Mouse (Mus musculus) lung, postnatal 25 days (tissue): Measurements from ENCODE around the gene Csnka2ip.

Experiments
- DNase-seq: peaks from one replicate; pipeline ENCODE4 v3.0.0; 2022; ENCODE audit warnings: low spot score

Gene Csnka2ip

GRCm38 (mm10) chr16:64602308-64602707, at the start of gene Csnka2ip:
Gene Csnka2ip (minus strand): TSS chr16:64602408.
- no peak for DNase-seq

DNA sequence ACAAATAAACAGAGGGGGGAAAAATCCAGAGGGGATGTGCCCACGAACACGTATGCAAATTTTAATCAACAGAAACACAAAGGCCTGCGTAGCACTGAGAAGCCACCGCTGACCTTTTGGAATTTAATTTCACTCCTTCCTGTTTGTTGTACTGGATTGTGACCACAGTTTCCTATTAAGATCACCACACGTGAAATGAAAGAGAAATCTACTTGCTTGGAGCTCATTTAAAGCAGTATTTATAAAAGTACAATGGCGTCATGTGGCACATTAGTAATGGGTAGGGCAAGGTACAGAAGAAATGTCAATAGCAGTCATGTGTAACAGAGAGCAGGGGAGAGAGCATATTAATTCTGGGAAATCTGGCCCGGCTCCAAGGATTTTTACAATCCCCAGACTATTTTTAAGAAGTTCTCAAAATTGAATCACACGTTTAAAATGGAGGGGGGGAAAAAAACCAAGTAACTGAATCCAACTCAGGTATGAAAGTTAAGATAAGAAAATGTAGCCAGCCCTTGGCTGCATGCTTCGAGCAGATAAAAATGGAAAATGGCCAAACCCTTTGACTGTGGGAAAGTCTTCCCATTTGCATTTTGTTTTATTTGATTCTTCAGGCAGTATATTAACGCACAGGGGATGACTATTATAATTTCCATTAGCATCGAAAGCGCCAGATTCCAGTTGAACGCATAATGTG, 47.5 kb upstream of the Csnka2ip start:
- no peak for DNase-seq

DNA sequence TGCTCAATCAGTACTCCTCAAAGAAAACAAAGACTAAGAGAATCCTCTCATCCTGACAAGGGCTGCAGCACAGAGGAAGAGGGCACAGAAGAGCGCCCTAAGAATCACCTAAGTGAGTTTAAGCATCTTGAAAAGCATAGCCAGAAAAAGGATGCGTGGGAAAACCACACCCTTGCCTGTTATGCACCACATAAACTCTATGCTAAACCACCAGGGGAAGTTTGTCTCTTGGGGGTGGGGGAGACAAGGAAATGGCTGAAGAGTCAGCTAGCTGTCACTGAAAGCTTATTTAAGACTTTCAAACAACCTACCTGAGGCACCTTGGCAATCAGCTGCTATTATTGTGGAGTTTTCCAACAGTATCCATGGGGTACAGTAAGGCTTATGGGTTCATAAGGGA, 45.6 kb upstream of the Csnka2ip start:
- DNase-seq, result no peak

- no peak for DNase-seq
Measured at GRCm38 (mm10) chr16:64635110-64635509, 32.9 kb upstream of the Csnka2ip start.

DNA sequence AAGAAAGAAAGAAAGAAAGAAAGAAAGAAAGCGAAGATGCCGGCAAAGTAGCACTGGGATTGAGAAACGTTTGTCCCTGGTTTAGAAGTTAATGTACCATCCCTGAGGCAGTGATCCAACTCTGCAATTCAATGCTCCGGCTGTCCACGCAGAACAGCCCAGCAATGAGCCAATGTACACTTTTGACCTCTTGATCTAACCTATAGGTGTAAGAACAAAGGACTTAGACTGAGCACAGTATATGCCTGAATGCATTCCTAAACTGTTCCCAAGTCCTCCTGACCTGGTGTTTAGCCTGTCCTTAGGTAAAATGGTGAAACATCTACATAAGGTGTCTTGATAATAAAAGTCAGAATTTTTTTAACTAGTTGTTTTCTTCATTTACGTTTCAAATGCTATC, 17.9 kb upstream of the Csnka2ip start:
- DNase-seq, result no peak

DNA sequence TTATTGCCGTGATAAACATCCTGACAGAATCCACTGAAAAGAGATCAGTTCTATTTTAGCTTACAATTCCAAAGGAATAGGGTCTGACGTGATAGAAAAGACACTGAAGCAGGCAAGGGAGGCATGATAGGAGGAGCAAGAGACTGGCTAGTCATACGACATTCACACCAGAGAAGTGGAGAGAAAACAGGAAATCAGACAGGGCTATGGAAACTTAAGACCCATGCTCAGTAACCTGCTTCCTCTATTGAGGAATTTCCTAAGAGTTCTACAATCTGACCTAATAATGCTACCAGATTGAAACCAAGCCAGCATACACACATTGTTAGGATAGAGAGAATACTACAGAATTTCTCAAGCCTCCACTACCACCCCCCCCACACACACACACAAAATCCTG, 12.4 kb upstream of the Csnka2ip start:
- DNase-seq, result no peak

DNA sequence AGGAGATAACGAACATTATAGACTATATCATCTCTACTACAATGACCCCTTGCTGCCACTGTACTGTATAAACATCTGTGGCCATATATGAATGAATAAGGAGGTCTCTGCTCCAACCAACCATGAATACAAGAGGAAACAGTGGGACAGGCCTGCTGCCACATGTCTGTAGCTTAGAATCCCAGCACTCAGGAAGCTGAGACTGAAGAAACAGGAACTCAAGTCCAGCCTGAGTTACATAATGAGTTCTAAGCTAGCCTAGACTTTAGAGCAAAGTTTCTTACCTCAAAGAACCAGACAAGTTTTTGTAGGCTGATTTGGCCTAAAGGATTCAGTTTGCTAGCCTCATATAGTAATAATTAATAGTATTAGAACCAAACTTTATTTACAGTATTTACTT, 5.6 kb upstream of the Csnka2ip start:
- no peak for DNase-seq

DNA sequence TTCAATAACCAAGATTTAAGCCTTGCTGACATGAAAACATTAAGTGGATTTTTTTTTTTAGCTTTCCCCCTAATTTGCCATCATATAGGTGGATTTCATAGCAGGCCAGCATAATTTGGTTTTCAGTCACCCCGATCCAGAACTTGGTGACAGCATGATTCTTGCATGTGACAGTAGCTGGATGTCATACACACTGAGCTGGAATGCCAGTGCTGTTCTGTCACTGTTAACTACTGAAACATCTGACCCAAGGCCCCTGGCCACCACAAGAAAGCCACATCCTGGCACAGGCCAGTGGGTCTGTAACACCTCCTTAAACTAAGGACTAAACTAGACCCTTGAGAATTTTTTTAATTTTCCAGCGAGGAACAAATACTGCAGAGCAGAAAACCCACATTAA, 15.4 kb downstream of the Csnka2ip start:
- no peak for DNase-seq

GRCm38 (mm10) chr16:64586262-64586619, 16.0 kb downstream of the Csnka2ip start:
- DNase-seq, result no peak

DNA sequence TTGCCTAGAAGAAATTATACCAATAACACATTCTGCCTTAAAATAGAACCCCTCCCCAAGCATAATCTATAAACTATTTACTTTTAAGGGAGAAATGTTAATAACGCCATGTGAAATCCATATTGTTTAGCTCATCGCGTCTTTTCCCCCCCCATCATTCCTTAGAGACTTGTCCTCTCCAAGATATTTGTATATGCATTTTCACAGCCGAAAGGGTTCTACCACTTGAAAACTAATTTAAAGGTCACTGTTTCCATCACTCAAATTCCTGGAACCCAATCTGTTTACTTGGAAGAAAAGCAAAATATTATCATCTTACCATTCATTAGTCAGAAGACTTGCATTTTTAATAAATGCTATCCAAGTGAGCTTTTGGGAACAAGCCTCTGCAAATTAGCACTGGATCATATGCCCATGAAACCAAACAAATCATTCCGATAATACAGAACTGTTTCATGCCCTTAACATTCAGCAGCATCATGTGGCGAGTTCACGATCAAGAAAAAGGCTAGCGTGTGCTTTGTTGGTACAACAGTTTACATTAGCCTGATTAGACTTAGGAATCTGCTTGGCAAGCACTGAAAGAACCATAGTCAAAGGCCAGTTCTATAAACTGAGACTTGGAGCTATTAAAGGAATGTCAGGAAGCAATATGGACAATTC, 16.5 kb downstream of the Csnka2ip start:
- no peak for DNase-seq

DNA sequence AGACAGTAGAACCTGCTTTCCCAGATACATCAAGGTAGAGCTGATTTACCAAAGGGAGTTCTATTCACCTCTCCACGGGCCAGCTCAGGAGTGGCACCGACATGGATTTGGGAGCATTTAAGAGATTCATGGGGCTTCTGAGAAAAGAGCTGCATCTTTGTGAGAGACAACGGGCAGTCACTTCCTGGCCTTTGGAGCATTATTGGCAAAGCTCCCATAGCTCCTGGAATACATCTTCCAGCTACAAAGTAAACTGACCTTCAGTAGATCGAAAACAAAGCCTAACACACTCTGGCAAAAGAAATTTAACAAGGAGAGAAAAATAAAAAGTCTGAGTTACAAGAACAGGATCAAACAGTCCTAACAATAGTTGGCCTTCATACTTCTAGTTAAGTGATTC, 17.6 kb downstream of the Csnka2ip start:
- DNase-seq, result no peak

DNA sequence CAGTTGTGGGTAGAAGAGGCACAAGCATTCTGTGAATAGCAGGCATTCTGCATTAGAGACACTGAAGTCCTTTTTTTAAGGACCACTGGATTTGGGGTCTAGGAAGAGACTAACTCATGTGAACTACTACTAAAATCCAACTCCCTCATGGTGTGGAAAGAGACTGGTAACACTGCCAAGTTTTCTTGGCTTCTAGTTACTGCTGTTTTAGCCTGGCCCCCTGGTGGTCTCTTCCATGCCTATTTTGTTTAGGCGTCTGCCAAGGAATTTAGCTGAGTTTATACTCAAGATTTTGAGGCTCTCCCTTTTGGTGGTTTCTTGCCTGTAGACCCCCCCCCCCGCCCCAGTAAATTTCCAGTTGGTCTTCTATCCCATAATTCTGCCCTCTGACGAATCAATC, 18.8 kb downstream of the Csnka2ip start:
- no peak for DNase-seq

DNA sequence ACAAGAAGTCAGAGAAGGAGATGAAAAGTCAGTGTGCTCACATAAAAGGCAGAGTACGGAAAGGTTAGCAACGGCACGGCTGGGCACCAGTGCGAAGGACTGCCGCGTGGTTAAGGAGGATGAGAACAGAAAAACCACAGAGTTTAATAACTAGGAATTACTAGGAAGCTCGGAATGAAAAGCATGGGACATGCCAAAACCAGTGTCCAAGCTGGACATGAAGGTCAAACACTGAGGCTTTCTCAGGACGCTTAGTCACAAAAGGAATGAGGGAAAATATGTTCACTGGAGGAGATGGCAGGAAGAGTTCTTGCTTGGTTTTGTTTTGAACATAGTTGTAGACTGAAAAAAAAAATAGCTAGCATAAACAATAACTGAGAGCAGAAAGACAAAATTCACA, 32.7 kb downstream of the Csnka2ip start:
- no peak for DNase-seq

GRCm38 (mm10) chr16:64563081-64563480, 39.1 kb downstream of the Csnka2ip start:
- DNase-seq, result no peak

DNA sequence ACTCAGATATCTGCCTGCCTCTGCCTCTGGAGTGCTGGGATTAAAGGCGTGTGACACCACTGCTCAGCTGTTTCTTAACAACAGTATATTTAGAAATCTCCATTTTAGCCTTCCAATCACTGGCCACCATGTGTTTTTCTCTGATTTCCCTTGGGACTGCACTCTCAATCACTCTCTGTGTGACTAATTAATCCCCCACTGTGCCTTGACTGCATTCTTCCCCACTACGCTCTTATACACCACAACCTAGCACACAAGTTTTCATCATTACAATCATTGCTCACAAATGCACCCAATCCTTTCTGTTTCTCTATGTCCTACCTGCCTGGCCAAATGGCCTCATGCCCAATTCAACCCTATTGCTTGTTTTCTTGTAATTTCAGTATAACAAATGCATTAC, 43.7 kb downstream of the Csnka2ip start:
- no peak for DNase-seq

DNA sequence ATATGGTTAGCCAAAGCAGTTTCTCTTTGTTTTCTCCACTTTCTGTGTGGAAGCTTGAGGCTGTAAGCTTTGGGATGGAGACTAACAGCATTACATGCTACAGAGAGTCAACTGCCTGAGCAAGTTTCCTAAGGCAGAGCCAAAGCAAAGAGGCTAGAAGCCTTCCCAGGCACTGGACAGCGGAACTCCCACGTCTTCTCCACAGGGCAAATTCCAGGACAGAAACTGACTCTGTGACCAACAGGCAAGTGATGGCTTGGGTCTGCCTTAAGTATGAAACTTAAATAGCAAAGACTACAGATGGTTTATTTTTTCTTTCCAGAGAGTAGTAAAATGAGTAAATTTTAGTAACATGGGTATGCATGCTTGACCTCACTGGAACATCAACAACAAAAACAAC, 75.3 kb downstream of the Csnka2ip start:
- no peak for DNase-seq

DNA sequence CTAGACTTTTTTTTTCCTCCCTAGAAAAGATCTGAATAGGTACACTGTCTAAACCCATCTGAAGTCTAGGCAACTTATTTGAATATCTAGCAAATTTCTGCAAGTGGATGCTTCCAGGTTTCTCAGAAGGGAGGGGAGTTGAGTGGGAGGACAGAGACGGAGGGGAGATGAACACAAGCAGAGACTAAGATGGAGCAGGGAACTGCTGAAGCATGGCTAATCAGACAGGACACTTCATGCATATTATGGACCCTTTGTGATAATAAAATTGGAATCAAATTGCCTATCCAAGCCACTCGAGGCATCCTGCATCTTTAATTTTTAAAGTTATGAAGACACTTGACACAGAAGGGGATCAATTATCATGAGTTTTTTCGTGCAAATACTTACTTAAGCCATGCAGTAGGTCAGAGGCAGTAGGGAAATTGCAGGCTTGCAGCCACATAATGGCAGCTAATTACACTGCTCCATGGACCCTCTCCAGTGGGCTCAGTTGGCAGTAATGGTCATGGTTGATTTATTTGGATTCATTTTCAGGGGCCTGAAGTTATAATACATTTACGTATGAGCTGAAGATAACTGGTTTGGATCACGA, 78.1 kb downstream of the Csnka2ip start:
- no peak for DNase-seq

DNA sequence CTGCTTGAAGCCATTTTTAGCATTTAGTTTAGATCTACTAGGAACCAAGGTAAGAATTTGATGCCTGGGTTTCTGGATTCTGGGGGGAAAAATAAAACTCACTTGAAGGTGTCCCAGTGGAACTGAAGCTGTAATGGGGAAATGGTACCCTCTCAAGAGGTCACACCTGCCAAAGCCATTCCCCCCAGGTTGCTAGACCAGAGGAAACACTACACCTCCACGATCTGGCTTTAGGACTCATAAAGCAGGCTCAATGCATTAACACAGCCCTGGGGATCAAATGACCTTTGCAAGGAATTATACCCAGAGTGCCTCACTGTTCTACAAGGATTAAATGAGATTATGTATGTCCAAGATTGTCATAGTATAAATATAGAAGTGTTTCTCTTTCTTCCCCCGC, 88.8 kb downstream of the Csnka2ip start:
- DNase-seq, result no peak
